Comparison of ENCODE assay signal across 8 mouse cellular contexts in genomic region chr8:123190678-123191077, GRCm38 (mm10). TPM values are rescaled to one million over a fixed set of nuclear protein-coding genes. Genes with fewer than 3 reads are reported as not detected.
A peak's percentile ranks its signal among the peaks of the same experiment; 100 is the strongest.
DNase-seq lines count a peak whose midpoint lies in the region; ATAC-seq and TF ChIP-seq lines count a peak whose summit lies in the region.

No protein-coding gene starts in this region.

- H3K9me3 ChIP-seq in CH12.LX (replicated peaks; ENCODE audit: low read length), result no peaks in the 10 kb centered on the region
- H3K9me3 ChIP-seq in embryonic facial prominence, embryonic 14.5 days (ENCODE audit: control insufficient read depth, low read length), result no peaks in the 10 kb centered on the region
- H3K9me3 ChIP-seq in heart, embryonic 12.5 days (replicated peaks), result no peaks in the 10 kb centered on the region
- no peaks in the 10 kb centered on the region for H3K9me3 ChIP-seq in liver, embryonic 13.5 days (replicated peaks)

- no peak overlapping the region for H3K4me2 ChIP-seq in CH12.LX (ENCODE audit: insufficient read depth, low read depth, poor library complexity, severe bottlenecking)
- peak overlapping the region; percentile 35 for H3K4me2 ChIP-seq in embryonic facial prominence, embryonic 14.5 days (ENCODE audit: low read depth, low read length)
- H3K4me2 ChIP-seq in heart, embryonic 12.5 days, result peak overlapping the region; percentile 33
- H3K4me2 ChIP-seq in liver, embryonic 13.5 days, result 0 out of 2 replicates have a peak overlapping the region, but pooled peaks have one; percentile 4

- dilution Hi-C loops in CH12.LX (cut with MboI; ENCODE audit: extremely low pct_ligation_motif_present, extremely low pct_unique_long_range_greater_than_20kb, low sequenced_read_pairs), result no loop called here

- no peaks in the 10 kb centered on the region for H3K79me2 ChIP-seq in CH12.LX (replicated peaks; ENCODE audit: control insufficient read depth, extremely low read depth, insufficient read depth, poor library complexity, severe bottlenecking)

- ATAC-seq in embryonic facial prominence, embryonic 14.5 days (ENCODE audit: low read depth), result peak; percentile 78
- no peak for ATAC-seq in heart, embryonic 12.5 days (ENCODE audit: insufficient number of reproducible peaks, low FRiP score)
- peak; percentile 49; the same call in 1 of the 2 replicates for ATAC-seq in liver, embryonic 13.5 days (ENCODE audit: low read depth)

- no peak for TF ChIP-seq EP300 in CH12.LX (IDR thresholded peaks at IDR 0.05; ENCODE audit: low read length)

- in situ Hi-C loops in CH12.LX (cut with MboI; ENCODE audit: low pct_ligation_motif_present, low pct_unique_long_range_greater_than_20kb, low sequenced_read_pairs), result loop anchor here (5.0 to 10.0 kb wide), 2 partner anchors 33 to 356 kb away; partner anchors contain the start of gene Sult5a1

- no peak overlapping the region for H3K4me3 ChIP-seq in CH12.LX (replicated peaks in 1 of 3; ENCODE audit: low read depth in 2 of 3, low read length in 2 of 3, poor library complexity in 1 of 3)
- H3K4me3 ChIP-seq in embryonic facial prominence, embryonic 14.5 days (ENCODE audit: low read depth, low read length), result no peak overlapping the region
- H3K4me3 ChIP-seq in heart, embryonic 12.5 days, result no peak overlapping the region
- no peak overlapping the region for H3K4me3 ChIP-seq in liver, embryonic 13.5 days (replicated peaks)
- H3K4me3 ChIP-seq in olfactory bulb, adult 2 months (ENCODE audit: insufficient read depth, low read depth, low read length), result no peak overlapping the region

- 2% methylated on average over 9 of the region's 9 CpGs for WGBS in embryonic facial prominence, embryonic 14.5 days
- WGBS in heart, embryonic 12.5 days, result 1% methylated on average over 9 of the region's 9 CpGs
- WGBS in liver, embryonic 13.5 days (ENCODE audit: insufficient replicate concordance), result 2% methylated on average over 9 of the region's 9 CpGs
- 1% methylated on average over 9 of the region's 9 CpGs for WGBS in olfactory bulb, adult 2 months

- no peak for DNase-seq in CH12.LX (ENCODE audit: extremely low read depth)
- peak; percentile 89 for DNase-seq in adrenal gland, postnatal 14 days
- peak; percentile 92 for DNase-seq in embryonic facial prominence, embryonic 14.5 days (ENCODE audit: low spot score)
- peak; percentile 85 to 91 for DNase-seq in kidney, postnatal 36 days
- DNase-seq in liver, embryonic 13.5 days, result peak; percentile 62
- DNase-seq in thymus, postnatal 25 days, result peak; percentile 49

- H3K36me3 ChIP-seq in CH12.LX (replicated peaks in 1 of 2; ENCODE audit: control insufficient read depth in 1 of 2, insufficient read depth in 1 of 2, low read length in 1 of 2), result no peaks in the 10 kb centered on the region
- no peaks in the 10 kb centered on the region for H3K36me3 ChIP-seq in embryonic facial prominence, embryonic 14.5 days (ENCODE audit: control insufficient read depth, insufficient read depth, low read length)
- H3K36me3 ChIP-seq in heart, embryonic 12.5 days, result no peaks in the 10 kb centered on the region
- H3K36me3 ChIP-seq in liver, embryonic 13.5 days, result no peaks in the 10 kb centered on the region

- H3K9ac ChIP-seq in CH12.LX (ENCODE audit: insufficient read depth, low read depth), result no peak overlapping the region
- peak overlapping the region; percentile 47; the same call in 1 of the 2 replicates for H3K9ac ChIP-seq in embryonic facial prominence, embryonic 14.5 days (ENCODE audit: low read depth, low read length)
- H3K9ac ChIP-seq in heart, embryonic 12.5 days, result 0 out of 2 replicates have a peak overlapping the region, but pooled peaks have one; percentile 5
- no peak overlapping the region for H3K9ac ChIP-seq in liver, embryonic 13.5 days

- peaks cover 56% of the 10 kb centered on the region for H3K27me3 ChIP-seq in CH12.LX (replicated peaks)
- H3K27me3 ChIP-seq in embryonic facial prominence, embryonic 14.5 days (replicated peaks; ENCODE audit: control insufficient read depth, insufficient read depth, low read length), result no peaks in the 10 kb centered on the region
- H3K27me3 ChIP-seq in heart, embryonic 12.5 days (replicated peaks), result no peaks in the 10 kb centered on the region
- H3K27me3 ChIP-seq in liver, embryonic 13.5 days, result peaks cover 16% of the 10 kb centered on the region

- TF ChIP-seq CTCF in CH12.LX (conservative IDR thresholded peaks at IDR 0.05 in 1 of 2, IDR thresholded peaks at IDR 0.05 in 1 of 2; ENCODE audit: low read depth in 2 of 2, low read length in 2 of 2), result peak in 1 of 2 experiments; percentile 66; a peak in 2 of 4 replicates
- TF ChIP-seq CTCF in olfactory bulb, adult 2 months (IDR thresholded peaks at IDR 0.05; ENCODE audit: insufficient read depth, low read depth, low read length), result peak; percentile 52; the same call in 1 of the 2 replicates

- peaks cover 0 to 3% of the 10 kb centered on the region in 2 experiments; a peak in 2 of 4 replicates for H3K4me1 ChIP-seq in CH12.LX (ENCODE audit: control insufficient read depth in 1 of 2, insufficient read depth in 2 of 2)
- H3K4me1 ChIP-seq in embryonic facial prominence, embryonic 14.5 days (ENCODE audit: control insufficient read depth, insufficient read depth, low read length), result peaks cover 18% of the 10 kb centered on the region
- peaks cover 10% of the 10 kb centered on the region for H3K4me1 ChIP-seq in heart, embryonic 12.5 days (replicated peaks)
- H3K4me1 ChIP-seq in liver, embryonic 13.5 days (replicated peaks), result peaks cover 30% of the 10 kb centered on the region
- peaks cover 31% of the 10 kb centered on the region for H3K4me1 ChIP-seq in olfactory bulb, adult 2 months (ENCODE audit: control insufficient read depth, insufficient read depth, low read length)

- no peak for TF ChIP-seq POLR2A in CH12.LX (IDR thresholded peaks at IDR 0.05; ENCODE audit: low read depth, low read length)
- no peak for TF ChIP-seq POLR2A in olfactory bulb, adult 2 months (IDR thresholded peaks at IDR 0.05; ENCODE audit: insufficient read depth, low read depth, low read length)

- H3K27ac ChIP-seq in CH12.LX (ENCODE audit: insufficient read depth, low read depth), result no peak overlapping the region
- H3K27ac ChIP-seq in embryonic facial prominence, embryonic 14.5 days (replicated peaks; ENCODE audit: low read depth, low read length), result no peak overlapping the region
- H3K27ac ChIP-seq in heart, embryonic 12.5 days (ENCODE audit: poor library complexity, severe bottlenecking), result no peak overlapping the region
- H3K27ac ChIP-seq in liver, embryonic 13.5 days, result no peak overlapping the region
- H3K27ac ChIP-seq in olfactory bulb, adult 2 months (ENCODE audit: insufficient read depth, low read depth, low read length), result peak overlapping the region; percentile 77; the same call in 1 of the 2 replicates

- peak; percentile 45 for TF ChIP-seq RAD21 in CH12.LX (IDR thresholded peaks at IDR 0.05; ENCODE audit: low read depth, low read length)

RNA-seq across cellular contexts. Expression of gene Dpep1, which starts 4.6 kb away (rescaled TPM):
- total RNA-seq in CH12.LX (2012; rRNA removed), result not detected in 2 replicates
- total RNA-seq in CH12.LX (2014; rRNA removed), result not detected in 2 replicates
- polyA plus RNA-seq in CH12.LX (2012; ENCODE audit: insufficient read length, low read depth), result not detected in 2 replicates
- 33.6 and 54.6 TPM in 2 replicates for total RNA-seq in adrenal gland, postnatal 14 days (2021)
- 7.0 and 9.2 TPM in 2 replicates for polyA plus RNA-seq in embryonic facial prominence, embryonic 14.5 days (2014; fragmentation: Nextera tagmentation; extraction: Ambion mirVana)
- 2.5 and 2.8 TPM in 2 replicates for polyA plus RNA-seq in heart, embryonic 12.5 days (2016; fragmentation: Nextera tagmentation; extraction: Ambion mirVana)
- polyA plus RNA-seq in liver, embryonic 13.5 days (2015; fragmentation: Nextera tagmentation; extraction: Ambion mirVana), result 0.14 and 0.24 TPM in 2 replicates
- polyA plus RNA-seq in olfactory bulb, adult 2 months (2012; ENCODE audit: insufficient read depth, insufficient read length, low replicate concordance, missing spikeins), result not detected in 2 replicates

RNA-seq across cellular contexts. Expression of gene Chmp1a, which starts 21.9 kb away (rescaled TPM):
- 69.5 and 103 TPM in 2 replicates for total RNA-seq in CH12.LX (2012; rRNA removed)
- total RNA-seq in CH12.LX (2014; rRNA removed), result 80.8 and 83.2 TPM in 2 replicates
- polyA plus RNA-seq in CH12.LX (2012; ENCODE audit: insufficient read length, low read depth), result 67.0 and 67.5 TPM in 2 replicates
- 75.4 and 100 TPM in 2 replicates for total RNA-seq in adrenal gland, postnatal 14 days (2021)
- polyA plus RNA-seq in embryonic facial prominence, embryonic 14.5 days (2014; fragmentation: Nextera tagmentation; extraction: Ambion mirVana), result 113 and 133 TPM in 2 replicates
- polyA plus RNA-seq in heart, embryonic 12.5 days (2016; fragmentation: Nextera tagmentation; extraction: Ambion mirVana), result 97.9 and 102 TPM in 2 replicates
- 74.6 and 77.5 TPM in 2 replicates for polyA plus RNA-seq in liver, embryonic 13.5 days (2015; fragmentation: Nextera tagmentation; extraction: Ambion mirVana)
- not detected in 2 replicates for polyA plus RNA-seq in olfactory bulb, adult 2 months (2012; ENCODE audit: insufficient read depth, insufficient read length, low replicate concordance, missing spikeins)

RNA-seq across cellular contexts. Expression of gene Spata33, which starts 22.0 kb away (rescaled TPM):
- total RNA-seq in CH12.LX (2012; rRNA removed), result 0.38 and 0.46 TPM in 2 replicates
- 0.35 and 0.36 TPM in 2 replicates for total RNA-seq in CH12.LX (2014; rRNA removed)
- 0.41 and 0.44 TPM in 2 replicates for polyA plus RNA-seq in CH12.LX (2012; ENCODE audit: insufficient read length, low read depth)
- 2.6 and 4.9 TPM in 2 replicates for total RNA-seq in adrenal gland, postnatal 14 days (2021)
- polyA plus RNA-seq in embryonic facial prominence, embryonic 14.5 days (2014; fragmentation: Nextera tagmentation; extraction: Ambion mirVana), result 5.7 and 6.1 TPM in 2 replicates
- 3.4 and 4.2 TPM in 2 replicates for polyA plus RNA-seq in heart, embryonic 12.5 days (2016; fragmentation: Nextera tagmentation; extraction: Ambion mirVana)
- 0.37 and 0.43 TPM in 2 replicates for polyA plus RNA-seq in liver, embryonic 13.5 days (2015; fragmentation: Nextera tagmentation; extraction: Ambion mirVana)
- polyA plus RNA-seq in olfactory bulb, adult 2 months (2012; ENCODE audit: insufficient read depth, insufficient read length, low replicate concordance, missing spikeins), result not detected in 2 replicates

RNA-seq across cellular contexts. Expression of gene Sult5a1, which starts 32.6 kb away (rescaled TPM):
- total RNA-seq in CH12.LX (2012; rRNA removed) (0.25 and 0.68 TPM in 2 replicates), CH12.LX (2014; rRNA removed) (not detected in 2 replicates)
- not detected in 2 replicates for polyA plus RNA-seq in CH12.LX (2012; ENCODE audit: insufficient read length, low read depth)
- total RNA-seq in adrenal gland, postnatal 14 days (2021), result 8.8 and 10.1 TPM in 2 replicates
- polyA plus RNA-seq in embryonic facial prominence, embryonic 14.5 days (2014; fragmentation: Nextera tagmentation; extraction: Ambion mirVana), result 27.9 and 33.5 TPM in 2 replicates
- 5.4 and 5.8 TPM in 2 replicates for polyA plus RNA-seq in heart, embryonic 12.5 days (2016; fragmentation: Nextera tagmentation; extraction: Ambion mirVana)
- 1.0 and 1.3 TPM in 2 replicates for polyA plus RNA-seq in liver, embryonic 13.5 days (2015; fragmentation: Nextera tagmentation; extraction: Ambion mirVana)
- not detected in 2 replicates for polyA plus RNA-seq in olfactory bulb, adult 2 months (2012; ENCODE audit: insufficient read depth, insufficient read length, low replicate concordance, missing spikeins)

RNA-seq across cellular contexts. Expression of gene Cdk10, which starts 34.0 kb away (rescaled TPM):
- total RNA-seq in CH12.LX (2012; rRNA removed) (33.7 and 35.7 TPM in 2 replicates), CH12.LX (2014; rRNA removed) (24.8 and 28.6 TPM in 2 replicates)
- 33.9 and 38.0 TPM in 2 replicates for polyA plus RNA-seq in CH12.LX (2012; ENCODE audit: insufficient read length, low read depth)
- total RNA-seq in adrenal gland, postnatal 14 days (2021), result 53.1 and 57.7 TPM in 2 replicates
- polyA plus RNA-seq in embryonic facial prominence, embryonic 14.5 days (2014; fragmentation: Nextera tagmentation; extraction: Ambion mirVana), result 31.1 and 36.7 TPM in 2 replicates
- 20.3 and 23.6 TPM in 2 replicates for polyA plus RNA-seq in heart, embryonic 12.5 days (2016; fragmentation: Nextera tagmentation; extraction: Ambion mirVana)
- polyA plus RNA-seq in liver, embryonic 13.5 days (2015; fragmentation: Nextera tagmentation; extraction: Ambion mirVana), result 11.8 and 12.0 TPM in 2 replicates
- polyA plus RNA-seq in olfactory bulb, adult 2 months (2012; ENCODE audit: insufficient read depth, insufficient read length, low replicate concordance, missing spikeins), result not detected in 2 replicates

Comparison
In these comparisons a context has a peak if more than half of its experiments do, and no peak if none do; other contexts are left out.
1. H3K9ac ChIP-seq: peak in embryonic facial prominence, embryonic 14.5 days (single experiment) and heart, embryonic 12.5 days (single experiment); none in CH12.LX (single experiment) and liver, embryonic 13.5 days (single experiment).